Mouse (Mus musculus): Measurements from ENCODE around the gene Car11.

GRCm38 (mm10) chr7:45702809-45703520 lies 3.3 kb downstream of the Car11 start:
- TF ChIP-seq CTCF (IDR thresholded peaks at IDR 0.05; ENCODE audit: low read depth) (no peak), EP300 (IDR thresholded peaks at IDR 0.05; ENCODE audit: low read depth) (no peak)

Data from heart, postnatal 0 days (tissue).